ENCODE assay signal across 8 mouse cellular contexts in genomic region chr11:54113352-54113751, GRCm38 (mm10). TPM values are rescaled to one million over a fixed set of nuclear protein-coding genes. Genes with fewer than 3 reads are reported as not detected.
DNase-seq lines count a peak whose midpoint lies in the region; ATAC-seq and TF ChIP-seq lines count a peak whose summit lies in the region.

No protein-coding gene starts in this region.

- ATAC-seq in embryonic facial prominence, embryonic 14.5 days (ENCODE audit: low read depth), result no peak
- no peak; the same call in 1 of the 2 replicates for ATAC-seq in hindbrain, embryonic 16.5 days
- ATAC-seq in midbrain, embryonic 16.5 days, result peak; percentile 15; the same call in 1 of the 2 replicates

- H3K27ac ChIP-seq in liver, adult 2 months (replicated peaks; ENCODE audit: insufficient read depth, low read depth, low read length), result 0 out of 2 replicates have a peak overlapping the region, but pooled peaks have one; percentile 3
- peak overlapping the region; percentile 93 for H3K27ac ChIP-seq in embryonic facial prominence, embryonic 14.5 days (replicated peaks; ENCODE audit: low read depth, low read length)
- peak overlapping the region; percentile 75 for H3K27ac ChIP-seq in hindbrain, embryonic 16.5 days (ENCODE audit: low read depth, low read length)
- H3K27ac ChIP-seq in midbrain, embryonic 16.5 days (ENCODE audit: low read length), result peak overlapping the region; percentile 56

- 0 out of 2 replicates have a peak overlapping the region, but pooled peaks have one; percentile 9 for H3K9ac ChIP-seq in liver, adult 2 months (ENCODE audit: low read depth, low read length)
- peak overlapping the region; percentile 56 for H3K9ac ChIP-seq in embryonic facial prominence, embryonic 14.5 days (ENCODE audit: low read depth, low read length)
- peak overlapping the region; percentile 42 for H3K9ac ChIP-seq in hindbrain, embryonic 16.5 days (ENCODE audit: low read depth, low read length)
- peak overlapping the region; percentile 55 for H3K9ac ChIP-seq in midbrain, embryonic 16.5 days (ENCODE audit: low read depth, low read length)

- H3K79me2 ChIP-seq in liver, adult 2 months (ENCODE audit: control insufficient read depth, insufficient read depth, low read length), result no peaks in the 10 kb centered on the region

- no peak for TF ChIP-seq CTCF in liver, adult 2 months (IDR thresholded peaks at IDR 0.05; ENCODE audit: low read depth, low read length)

- WGBS in liver, adult 2 months, result 40% methylated on average over 4 of the region's 4 CpGs
- 15% methylated on average over 4 of the region's 4 CpGs for WGBS in embryonic facial prominence, embryonic 14.5 days
- WGBS in hindbrain, embryonic 16.5 days, result 14% methylated on average over 4 of the region's 4 CpGs
- 15% methylated on average over 4 of the region's 4 CpGs for WGBS in midbrain, embryonic 16.5 days

- no peaks in the 10 kb centered on the region for H3K27me3 ChIP-seq in liver, adult 2 months (ENCODE audit: control insufficient read depth, insufficient read depth, low read length)
- no peaks in the 10 kb centered on the region for H3K27me3 ChIP-seq in embryonic facial prominence, embryonic 14.5 days (replicated peaks; ENCODE audit: control insufficient read depth, insufficient read depth, low read length)
- H3K27me3 ChIP-seq in hindbrain, embryonic 16.5 days (replicated peaks; ENCODE audit: control insufficient read depth, insufficient read depth, low read length), result no peaks in the 10 kb centered on the region
- H3K27me3 ChIP-seq in midbrain, embryonic 16.5 days (ENCODE audit: control insufficient read depth, insufficient read depth, low read depth, low read length), result no peaks in the 10 kb centered on the region

- no peak for DNase-seq in liver, adult 2 months (ENCODE audit: extremely low read depth, low read depth, low spot score)
- DNase-seq in liver, result no peak
- DNase-seq in embryonic facial prominence, embryonic 14.5 days (ENCODE audit: low spot score), result peak; percentile 71
- DNase-seq in adrenal gland, adult (ENCODE audit: inconsistent age in 2 of 2, low spot score in 1 of 2), result no peak
- no peak for DNase-seq in embryo, embryonic 11 days
- DNase-seq in frontal cortex, postnatal 14 days (ENCODE audit: low spot score in 2 of 2), result no peak

- no peaks in the 10 kb centered on the region for H3K36me3 ChIP-seq in liver, adult 2 months (ENCODE audit: control insufficient read depth, insufficient read depth, low read length)
- H3K36me3 ChIP-seq in embryonic facial prominence, embryonic 14.5 days (ENCODE audit: control insufficient read depth, insufficient read depth, low read length), result peaks cover 22% of the 10 kb centered on the region; the same call in 1 of the 2 replicates
- H3K36me3 ChIP-seq in hindbrain, embryonic 16.5 days (ENCODE audit: control insufficient read depth, insufficient read depth, low read length), result no peaks in the 10 kb centered on the region
- H3K36me3 ChIP-seq in midbrain, embryonic 16.5 days (ENCODE audit: control insufficient read depth, insufficient read depth, low read length), result no peaks in the 10 kb centered on the region

- H3K4me1 ChIP-seq in liver, adult 2 months (ENCODE audit: control insufficient read depth, insufficient read depth, low read length), result peaks cover 4% of the 10 kb centered on the region; the same call in 1 of the 2 replicates
- H3K4me1 ChIP-seq in embryonic facial prominence, embryonic 14.5 days (ENCODE audit: control insufficient read depth, insufficient read depth, low read length), result peaks cover 59% of the 10 kb centered on the region
- H3K4me1 ChIP-seq in hindbrain, embryonic 16.5 days (ENCODE audit: control insufficient read depth, insufficient read depth, low read depth, low read length), result peaks cover 25% of the 10 kb centered on the region
- peaks cover 18% of the 10 kb centered on the region for H3K4me1 ChIP-seq in midbrain, embryonic 16.5 days (ENCODE audit: control insufficient read depth, insufficient read depth, low read length)

- no peak overlapping the region for H3K4me3 ChIP-seq in liver, adult 2 months (ENCODE audit: insufficient read depth, low read depth, low read length)
- H3K4me3 ChIP-seq in embryonic facial prominence, embryonic 14.5 days (ENCODE audit: low read depth, low read length), result peak overlapping the region; percentile 7; the same call in 1 of the 2 replicates
- no peak overlapping the region for H3K4me3 ChIP-seq in hindbrain, embryonic 16.5 days (ENCODE audit: low read length)
- H3K4me3 ChIP-seq in midbrain, embryonic 16.5 days (ENCODE audit: low read depth, low read length), result no peak overlapping the region

- H3K4me2 ChIP-seq in embryonic facial prominence, embryonic 14.5 days (ENCODE audit: low read depth, low read length), result peak overlapping the region; percentile 47
- H3K4me2 ChIP-seq in hindbrain, embryonic 16.5 days (ENCODE audit: low read length), result peak overlapping the region; percentile 20
- peak overlapping the region; percentile 32 for H3K4me2 ChIP-seq in midbrain, embryonic 16.5 days (ENCODE audit: low read length)

- no peaks in the 10 kb centered on the region for H3K9me3 ChIP-seq in embryonic facial prominence, embryonic 14.5 days (ENCODE audit: control insufficient read depth, low read length)
- H3K9me3 ChIP-seq in hindbrain, embryonic 16.5 days (ENCODE audit: control insufficient read depth, low read length), result no peaks in the 10 kb centered on the region
- no peaks in the 10 kb centered on the region for H3K9me3 ChIP-seq in midbrain, embryonic 16.5 days (replicated peaks; ENCODE audit: control insufficient read depth, low read length, poor library complexity, severe bottlenecking)

- TF ChIP-seq POLR2A in liver, adult 2 months (IDR thresholded peaks at IDR 0.05; ENCODE audit: extremely low read depth, insufficient read depth, low read length), result no peak

RNA-seq across cellular contexts. Expression of gene P4ha2, which starts 13.5 kb away (rescaled TPM):
- total RNA-seq in liver, adult 2 months (2014; rRNA removed), result 4.4 and 5.5 TPM in 2 replicates
- 2.9 and 3.7 TPM in 2 replicates for polyA plus RNA-seq in liver, adult 2 months (2012; rRNA removed)
- polyA plus RNA-seq in embryonic facial prominence, embryonic 14.5 days (2014; fragmentation: Nextera tagmentation; extraction: Ambion mirVana), result 107 and 120 TPM in 2 replicates
- polyA plus RNA-seq in hindbrain, embryonic 16.5 days (2015; fragmentation: Nextera tagmentation; extraction: Ambion mirVana), result 12.3 and 15.1 TPM in 2 replicates
- polyA plus RNA-seq in midbrain, embryonic 16.5 days (2015; fragmentation: Nextera tagmentation; extraction: Ambion mirVana), result 9.6 and 9.7 TPM in 2 replicates

RNA-seq across cellular contexts. Expression of gene Pdlim4, which starts 44.5 kb away (rescaled TPM):
- 1.6 and 1.9 TPM in 2 replicates for total RNA-seq in liver, adult 2 months (2014; rRNA removed)
- 2.6 and 3.0 TPM in 2 replicates for polyA plus RNA-seq in liver, adult 2 months (2012; rRNA removed)
- polyA plus RNA-seq in embryonic facial prominence, embryonic 14.5 days (2014; fragmentation: Nextera tagmentation; extraction: Ambion mirVana), result 115 and 132 TPM in 2 replicates
- polyA plus RNA-seq in hindbrain, embryonic 16.5 days (2015; fragmentation: Nextera tagmentation; extraction: Ambion mirVana), result 37.4 and 38.4 TPM in 2 replicates
- 20.5 and 26.7 TPM in 2 replicates for polyA plus RNA-seq in midbrain, embryonic 16.5 days (2015; fragmentation: Nextera tagmentation; extraction: Ambion mirVana)

Comparison
In these comparisons a context has a peak if more than half of its experiments do, and no peak if none do; other contexts are left out.
1. H3K27ac ChIP-seq: peak in every context shown above with its lines; median percentile 93 in embryonic facial prominence, embryonic 14.5 days; 75 in hindbrain, embryonic 16.5 days; 56 in midbrain, embryonic 16.5 days; 3 in liver, adult 2 months.